Mouse (Mus musculus) hindbrain, postnatal 0 days (tissue): Measurements from ENCODE around the gene Snapc3. TPM values are rescaled to one million over a fixed set of nuclear protein-coding genes. Genes with fewer than 3 reads are reported as not detected.

Source experiments
- ATAC-seq: fragments of 200-750 bp; cut with Nextera tagmentation; 2 replicates; pipeline ENCODE4 v1.8.0; 2017; ENCODE audit warnings: mild to moderate bottlenecking, moderate TSS enrichment, moderate library complexity
- DNase-seq: peaks from one replicate; pipeline ENCODE4 v3.0.0-alpha.2; 2015; ENCODE audit warnings: low spot score
- H3K27ac ChIP-seq: fragments of 300-500 bp; sonication (generic); 2 replicates; pipeline ENCODE4 v1.5.1; 2014; ENCODE audit warnings: mild to moderate bottlenecking
- H3K27me3 ChIP-seq: fragments of 300-500 bp; sonication (generic); 2 replicates; pipeline ENCODE4 v1.6.1; 2014; ENCODE audit warnings: low read length, mixed read lengths; ENCODE audit not compliant: insufficient read depth
- H3K36me3 ChIP-seq: fragments of 300-500 bp; sonication (generic); 2 replicates; pipeline ENCODE4 v1.6.1; 2014; ENCODE audit warnings: low read length, mixed read lengths; ENCODE audit not compliant: insufficient read depth
- H3K4me1 ChIP-seq: fragments of 300-500 bp; sonication (generic); 2 replicates; pipeline ENCODE4 v1.6.1; 2014; ENCODE audit warnings: antibody characterized with exemption, low read length, mixed read lengths; ENCODE audit not compliant: insufficient read depth
- H3K4me2 ChIP-seq: fragments of 300-500 bp; sonication (generic); 2 replicates; pipeline ENCODE4 v1.6.1; 2014; ENCODE audit warnings: low read depth, mild to moderate bottlenecking, low read length, moderate library complexity, mixed read lengths
- H3K4me3 ChIP-seq: fragments of 300-500 bp; sonication (generic); 2 replicates; pipeline ENCODE4 v1.5.1; 2014; ENCODE audit warnings: low read length
- H3K9ac ChIP-seq: fragments of 300-500 bp; sonication (generic); replicated peaks from 2 replicates; pipeline ENCODE4 v1.6.1; 2014; ENCODE audit warnings: mild to moderate bottlenecking, low read length, moderate library complexity, mixed read lengths
- H3K9me3 ChIP-seq: fragments of 300-500 bp; sonication (generic); 2 replicates; pipeline ENCODE4 v1.6.1; 2016; ENCODE audit warnings: low read length, mixed read lengths
- CTCF ChIP-seq: IDR thresholded peaks from 2 replicates; pipeline ENCODE4 v1.5.1; 2016; ENCODE audit warnings: antibody characterized with exemption, control low read depth, low read depth
- WGBS: fragments of 180-500 bp; shearing (Covaris S2); extraction: QIAGEN DNeasy Blood & Tissue Kit; methylation state at CpG from one replicate; pipeline ENCODE4 v1.1.7; 2014; 5-methylcytosine and 5-hydroxymethylcytosine counted together
- polyA plus RNA-seq: library from polyadenylated mRNA; unstranded; fragments of >200 nt; fragmentation: Nextera tagmentation; extraction: Ambion mirVana; gene quantifications from 2 replicates; pipeline ENCODE4 v1.2.1, GENCODE M21; 2015
- total RNA-seq: library from RNA; depleted of rRNA; stranded (reverse); fragments of >200 nt; gene quantifications from 2 replicates; pipeline ENCODE4 v1.2.3, GENCODE M21; 2014

Snapc3 gene
- total and polyA plus RNA-seq, 2 experiments from 2014 or later = 34.1 to 42.8 TPM

GRCm38 (mm10) chr4:83383899-83384490 is 33.5 kb upstream of the Snapc3 start:
- Histone ChIP-seq H3K9ac (no peak overlapping the region), H3K36me3 (no peaks in the 10 kb centered on the region), H3K4me1 (no peaks in the 10 kb centered on the region), H3K4me3 (no peak overlapping the region), H3K9me3 (no peaks in the 10 kb centered on the region), H3K4me2 (no peak overlapping the region), H3K27ac (no peak overlapping the region), H3K27me3 (no peaks in the 10 kb centered on the region)
- DNase-seq = peak; percentile 47
- ATAC-seq = no peak
- peak; percentile 27; the same call in 1 of the 2 replicates for TF ChIP-seq CTCF
- 41% methylated on average over 6 of the region's 6 CpGs for WGBS

- Histone ChIP-seq H3K27ac (no peak overlapping the region), H3K27me3 (no peaks in the 10 kb centered on the region), H3K4me3 (no peak overlapping the region), H3K9me3 (no peaks in the 10 kb centered on the region), H3K36me3 (no peaks in the 10 kb centered on the region), H3K4me1 (no peaks in the 10 kb centered on the region), H3K4me2 (no peak overlapping the region), H3K9ac (no peak overlapping the region)
- TF ChIP-seq CTCF = no peak
- ATAC-seq = no peak
- DNase-seq = no peak
These were observed 32.4 kb upstream of the Snapc3 start for GRCm38 (mm10) chr4:83385091-83385490.

- H3K9me3 ChIP-seq = no peaks in the 10 kb centered on the region
- 75% methylated on average over 2 of the region's 2 CpGs for WGBS
- no peak overlapping the region for H3K4me3 ChIP-seq
- H3K36me3 ChIP-seq = no peaks in the 10 kb centered on the region
- no peak for ATAC-seq
- H3K9ac ChIP-seq = no peak overlapping the region
- H3K4me2 ChIP-seq = no peak overlapping the region
- H3K27me3 ChIP-seq = no peaks in the 10 kb centered on the region
- no peak overlapping the region for H3K27ac ChIP-seq
- H3K4me1 ChIP-seq = no peaks in the 10 kb centered on the region
- no peak for TF ChIP-seq CTCF
- no peak for DNase-seq
These were observed 27.0 kb upstream of the Snapc3 start for GRCm38 (mm10) chr4:83390551-83390950.

GRCm38 (mm10) chr4:83391956-83392355 is 25.6 kb upstream of the Snapc3 start:
- Histone ChIP-seq H3K4me3 (no peak overlapping the region), H3K27ac (no peak overlapping the region), H3K27me3 (no peaks in the 10 kb centered on the region), H3K9ac (no peak overlapping the region), H3K4me2 (no peak overlapping the region), H3K4me1 (no peaks in the 10 kb centered on the region; the same call in 1 of the 2 replicates), H3K9me3 (no peaks in the 10 kb centered on the region), H3K36me3 (no peaks in the 10 kb centered on the region)
- DNase-seq (peak; percentile 17), ATAC-seq (no peak)
- no peak for TF ChIP-seq CTCF
- WGBS = 14% methylated on average over 3 of the region's 3 CpGs

- Histone ChIP-seq H3K4me2 (no peak overlapping the region), H3K9ac (no peak overlapping the region), H3K9me3 (no peaks in the 10 kb centered on the region), H3K4me3 (no peak overlapping the region), H3K27me3 (no peaks in the 10 kb centered on the region), H3K36me3 (no peaks in the 10 kb centered on the region), H3K4me1 (no peaks in the 10 kb centered on the region; the same call in 1 of the 2 replicates), H3K27ac (no peak overlapping the region)
- DNase-seq (no peak), ATAC-seq (no peak)
- TF ChIP-seq CTCF = no peak
- 89% methylated on average over 1 of the region's 1 CpGs for WGBS
These were observed 23.8 kb upstream of the Snapc3 start for GRCm38 (mm10) chr4:83393733-83394132.

- H3K36me3 ChIP-seq = no peaks in the 10 kb centered on the region
- no peaks in the 10 kb centered on the region for H3K9me3 ChIP-seq
- no peak for TF ChIP-seq CTCF
- no peak for DNase-seq
- no peak overlapping the region for H3K9ac ChIP-seq
- WGBS = 79% methylated on average over 4 of the region's 4 CpGs
- H3K4me3 ChIP-seq = no peak overlapping the region
- no peak overlapping the region for H3K4me2 ChIP-seq
- no peaks in the 10 kb centered on the region for H3K27me3 ChIP-seq
- H3K27ac ChIP-seq = no peak overlapping the region
- no peaks in the 10 kb centered on the region; the same call in 1 of the 2 replicates for H3K4me1 ChIP-seq
- ATAC-seq = no peak
These were observed 21.2 kb upstream of the Snapc3 start for GRCm38 (mm10) chr4:83396346-83396745.

GRCm38 (mm10) chr4:83396996-83397770 is 20.3 kb upstream of the Snapc3 start:
- no peak overlapping the region for H3K4me3 ChIP-seq
- no peaks in the 10 kb centered on the region for H3K9me3 ChIP-seq
- no peak for TF ChIP-seq CTCF
- H3K4me1 ChIP-seq = no peaks in the 10 kb centered on the region; the same call in 1 of the 2 replicates
- no peak overlapping the region for H3K4me2 ChIP-seq
- DNase-seq (peak; percentile 49), ATAC-seq (no peak; the same call in 1 of the 2 replicates)
- no peak overlapping the region for H3K27ac ChIP-seq
- no peak overlapping the region for H3K9ac ChIP-seq
- no peaks in the 10 kb centered on the region for H3K36me3 ChIP-seq
- H3K27me3 ChIP-seq = no peaks in the 10 kb centered on the region
- WGBS = 48% methylated on average over 9 of the region's 9 CpGs
